ENCODE assay signal across 18 mouse cellular contexts in the genomic region with DNA sequence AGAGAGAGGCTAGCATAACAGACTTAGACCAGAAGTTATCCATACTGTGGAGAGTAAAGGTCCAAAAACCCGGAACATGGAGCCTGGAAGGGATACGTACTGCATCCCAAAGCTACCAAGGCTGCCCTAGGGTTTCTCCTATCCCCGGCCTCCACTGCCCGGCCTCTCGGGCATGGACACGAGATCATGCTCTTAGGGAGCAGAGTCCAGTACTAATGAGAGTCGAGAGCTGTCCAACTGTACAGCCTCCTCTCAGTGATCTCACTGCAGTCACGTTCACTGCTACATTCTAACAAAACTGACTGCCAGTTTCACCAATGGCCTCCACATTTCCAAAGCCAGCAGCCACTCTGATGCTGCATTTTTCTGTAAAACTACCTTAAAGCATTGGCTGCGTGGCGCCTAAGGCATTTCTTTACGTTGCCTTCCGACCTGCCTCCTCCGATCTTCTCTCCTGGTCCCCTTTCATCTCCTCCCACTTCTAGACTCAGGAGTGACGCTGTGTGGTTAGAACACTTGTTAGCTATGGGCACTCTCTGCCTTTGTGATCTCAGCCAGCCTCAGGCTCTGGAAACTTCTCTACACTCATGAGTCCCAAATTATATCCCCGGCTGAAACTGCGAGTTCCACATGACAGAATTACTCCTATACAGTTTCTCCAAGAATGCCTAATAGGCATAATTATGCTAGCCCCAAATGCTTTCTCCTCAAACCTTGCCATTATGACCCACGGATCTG. TPM values are rescaled to one million over a fixed set of nuclear protein-coding genes. Genes with fewer than 3 reads are reported as not detected.
A peak's percentile ranks its signal among the peaks of the same experiment; 100 is the strongest.
DNase-seq lines count a peak whose midpoint lies in the region; ATAC-seq and TF ChIP-seq lines count a peak whose summit lies in the region.
"Had no signal": no experiment of that assay in that cellular context is flagged by ENCODE, and none has a peak within 500 bp of the region (broad histone marks: within the 10 kb centered on the region; RNA-seq: fewer than 3 reads in every experiment).

No protein-coding gene starts in this region.

- TF ChIP-seq CTCF in kidney, adult 2 months (conservative IDR thresholded peaks at IDR 0.05; ENCODE audit: insufficient read depth, insufficient read length, low read depth, low read length) = no peak

- H3K4me1 ChIP-seq in limb, embryonic 12.5 days (replicated peaks) = peaks cover 34% of the 10 kb centered on the region
- peaks cover 18% of the 10 kb centered on the region for H3K4me1 ChIP-seq in limb, embryonic 10.5 days
- H3K4me1 ChIP-seq in embryonic facial prominence, embryonic 14.5 days (ENCODE audit: control insufficient read depth, insufficient read depth, low read length) = peaks cover 29% of the 10 kb centered on the region
- H3K4me1 ChIP-seq in kidney, adult 2 months (ENCODE audit: control insufficient read depth, insufficient read depth, low read length) = peaks cover 34% of the 10 kb centered on the region
- H3K4me1 ChIP-seq: megakaryocyte, embryonic 14.5 days; neural tube, embryonic 12.5 days had no signal

- H3K27me3 ChIP-seq in limb, embryonic 12.5 days = no peaks in the 10 kb centered on the region
- H3K27me3 ChIP-seq in limb, embryonic 10.5 days (ENCODE audit: low read depth, poor library complexity, severe bottlenecking) = no peaks in the 10 kb centered on the region
- H3K27me3 ChIP-seq in embryonic facial prominence, embryonic 14.5 days (replicated peaks; ENCODE audit: control insufficient read depth, insufficient read depth, low read length) = no peaks in the 10 kb centered on the region
- H3K27me3 ChIP-seq in kidney, adult 2 months (replicated peaks; ENCODE audit: control insufficient read depth, insufficient read depth, low read length) = no peaks in the 10 kb centered on the region
- H3K27me3 ChIP-seq: embryonic facial prominence, embryonic 12.5 days; megakaryocyte, embryonic 14.5 days; neural tube, embryonic 12.5 days had no signal

- no peak for ATAC-seq in limb, embryonic 12.5 days (ENCODE audit: insufficient number of reproducible peaks, insufficient read depth, low FRiP score, low TSS enrichment, low read depth)
- ATAC-seq in embryonic facial prominence, embryonic 14.5 days (ENCODE audit: low read depth) = peak; percentile 26; the same call in 1 of the 2 replicates
- ATAC-seq: forebrain, embryonic 14.5 days had no signal

- H3K9ac ChIP-seq in limb, embryonic 12.5 days (replicated peaks) = no peak overlapping the region
- no peak overlapping the region for H3K9ac ChIP-seq in embryonic facial prominence, embryonic 14.5 days (ENCODE audit: low read depth, low read length)
- H3K9ac ChIP-seq: embryonic facial prominence, embryonic 12.5 days; neural tube, embryonic 12.5 days had no signal

- no peak for TF ChIP-seq POLR2A in kidney, adult 2 months (IDR thresholded peaks at IDR 0.05; ENCODE audit: low read depth, low read length)

- DNase-seq in limb, embryonic 10.5 days (ENCODE audit: low spot score) = no peak
- DNase-seq in embryonic facial prominence, embryonic 14.5 days (ENCODE audit: low spot score) = peak; percentile 56
- peak; percentile 85 for DNase-seq in kidney, adult 2 months
- DNase-seq in kidney, postnatal 25 days = peak; percentile 65 to 87
- no peak for DNase-seq in frontal cortex, postnatal 36 days (ENCODE audit: low spot score in 2 of 2)
- no peak for DNase-seq in gastrocnemius, postnatal 25 days
- no peak for DNase-seq in layer of hippocampus, postnatal 14 days (ENCODE audit: low spot score in 2 of 2)
- DNase-seq: adrenal gland, postnatal 10 days; B cell, adult 2 months; cerebellum, adult 11-12 months; cerebellum, postnatal 36 days; right cerebral cortex, postnatal 14 days had no signal

- H3K4me2 ChIP-seq in limb, embryonic 12.5 days = no peak overlapping the region
- no peak overlapping the region for H3K4me2 ChIP-seq in embryonic facial prominence, embryonic 14.5 days (ENCODE audit: low read depth, low read length)
- H3K4me2 ChIP-seq: embryonic facial prominence, embryonic 12.5 days; neural tube, embryonic 12.5 days had no signal

- no peak overlapping the region for H3K4me3 ChIP-seq in limb, embryonic 12.5 days (replicated peaks)
- H3K4me3 ChIP-seq in limb, embryonic 10.5 days = no peak overlapping the region
- no peak overlapping the region for H3K4me3 ChIP-seq in embryonic facial prominence, embryonic 14.5 days (ENCODE audit: low read depth, low read length)
- no peak overlapping the region for H3K4me3 ChIP-seq in kidney, adult 2 months (ENCODE audit: insufficient read depth, low read depth, low read length)
- H3K4me3 ChIP-seq: embryonic facial prominence, embryonic 12.5 days; layer of hippocampus, adult 2 months; megakaryocyte, embryonic 14.5 days; neural tube, embryonic 12.5 days had no signal

- 83% methylated on average over 17 of the region's 17 CpGs for WGBS in limb, embryonic 12.5 days
- WGBS in limb, embryonic 10.5 days = 89% methylated on average over 17 of the region's 17 CpGs
- 67% methylated on average over 17 of the region's 17 CpGs for WGBS in embryonic facial prominence, embryonic 14.5 days
- 50% methylated on average over 17 of the region's 17 CpGs for WGBS in kidney, adult 2 months

- no peaks in the 10 kb centered on the region for H3K9me3 ChIP-seq in limb, embryonic 12.5 days
- H3K9me3 ChIP-seq in limb, embryonic 10.5 days (replicated peaks) = no peaks in the 10 kb centered on the region
- H3K9me3 ChIP-seq in embryonic facial prominence, embryonic 14.5 days (ENCODE audit: control insufficient read depth, low read length) = no peaks in the 10 kb centered on the region
- H3K9me3 ChIP-seq: embryonic facial prominence, embryonic 12.5 days; neural tube, embryonic 12.5 days had no signal

- no peaks in the 10 kb centered on the region for H3K36me3 ChIP-seq in limb, embryonic 12.5 days
- no peaks in the 10 kb centered on the region for H3K36me3 ChIP-seq in limb, embryonic 10.5 days
- H3K36me3 ChIP-seq in embryonic facial prominence, embryonic 14.5 days (ENCODE audit: control insufficient read depth, insufficient read depth, low read length) = no peaks in the 10 kb centered on the region
- H3K36me3 ChIP-seq in kidney, adult 2 months (ENCODE audit: control insufficient read depth, insufficient read depth, low read length) = no peaks in the 10 kb centered on the region
- H3K36me3 ChIP-seq: embryonic facial prominence, embryonic 12.5 days; neural tube, embryonic 12.5 days had no signal

- peak overlapping the region; percentile 66; the same call in 1 of the 2 replicates for H3K27ac ChIP-seq in limb, embryonic 12.5 days
- no peak overlapping the region for H3K27ac ChIP-seq in limb, embryonic 10.5 days
- peak overlapping the region; percentile 46; the same call in 1 of the 2 replicates for H3K27ac ChIP-seq in embryonic facial prominence, embryonic 14.5 days (replicated peaks; ENCODE audit: low read depth, low read length)
- H3K27ac ChIP-seq in kidney, adult 2 months (ENCODE audit: insufficient read depth, low read depth, low read length) = peak overlapping the region; percentile 41; the same call in 1 of the 2 replicates
- H3K27ac ChIP-seq: layer of hippocampus, adult 2 months; neural tube, embryonic 12.5 days had no signal

RNA-seq across cellular contexts. Expression of gene Apbb2, which starts 36.1 kb away (rescaled TPM):
- polyA plus RNA-seq in limb, embryonic 12.5 days (2016; fragmentation: Nextera tagmentation; extraction: Ambion mirVana) = 46.9 and 48.6 TPM in 2 replicates
- polyA plus RNA-seq in limb, embryonic 10.5 days (2016; fragmentation: Nextera tagmentation; extraction: Ambion mirVana) = 26.6 and 37.3 TPM in 2 replicates
- 39.8 and 47.9 TPM in 2 replicates for polyA plus RNA-seq in embryonic facial prominence, embryonic 14.5 days (2014; fragmentation: Nextera tagmentation; extraction: Ambion mirVana)
- 21.4 and 27.7 TPM in 2 replicates for polyA plus RNA-seq in kidney, adult 2 months (2012; rRNA removed)
- total RNA-seq in gastrocnemius, postnatal 25 days (2021) = 10 to 100 TPM; 32.8 to 39.8 TPM
- 10 to 100 TPM; 63.0 to 68.4 TPM for total RNA-seq in layer of hippocampus, postnatal 14 days (2021)

Comparison
In these comparisons a context has a peak if more than half of its experiments do, and no peak if none do; other contexts are left out.
1. DNase-seq: peak in embryonic facial prominence, embryonic 14.5 days (single experiment), kidney, adult 2 months (single experiment) and kidney, postnatal 25 days (2 of 2); none in limb, embryonic 10.5 days (single experiment), frontal cortex, postnatal 36 days (0 of 2), gastrocnemius, postnatal 25 days (single experiment) and layer of hippocampus, postnatal 14 days (0 of 2).